Mouse (Mus musculus) limb, embryonic 12.5 days (tissue): ENCODE results near the gene Rarb. TPM values are rescaled to one million over a fixed set of nuclear protein-coding genes. Genes with fewer than 3 reads are reported as not detected.

ENCODE experiments used
- ATAC-seq: fragments of 200-750 bp; cut with Nextera tagmentation; 2 replicates; pipeline ENCODE4 v1.8.0; 2017; ENCODE audit warnings: low read depth, moderate TSS enrichment; ENCODE audit not compliant: insufficient number of reproducible peaks, insufficient read depth, low FRiP score, low TSS enrichment
- H3K27ac ChIP-seq: fragments of 300-500 bp; sonication (generic); 2 replicates; pipeline ENCODE4 v1.5.1; 2016; ENCODE audit warnings: mild to moderate bottlenecking, moderate library complexity
- H3K27me3 ChIP-seq: fragments of 300-500 bp; sonication (generic); 2 replicates; pipeline ENCODE4 v1.6.1; 2016; ENCODE audit warnings: mild to moderate bottlenecking, moderate library complexity
- H3K36me3 ChIP-seq: fragments of 300-500 bp; sonication (generic); 2 replicates; pipeline ENCODE4 v1.6.1; 2016; ENCODE audit warnings: mild to moderate bottlenecking, moderate library complexity
- H3K4me1 ChIP-seq: fragments of 300-500 bp; sonication (generic); replicated peaks from 2 replicates; pipeline ENCODE4 v1.6.1; 2016
- H3K4me2 ChIP-seq: fragments of 300-500 bp; sonication (generic); 2 replicates; pipeline ENCODE4 v1.6.1; 2016; ENCODE audit warnings: mild to moderate bottlenecking, moderate library complexity
- H3K4me3 ChIP-seq: fragments of 300-500 bp; sonication (generic); replicated peaks from 2 replicates; pipeline ENCODE4 v1.5.1; 2016; ENCODE audit warnings: mild to moderate bottlenecking
- H3K9ac ChIP-seq: fragments of 300-500 bp; sonication (generic); replicated peaks from 2 replicates; pipeline ENCODE4 v1.6.1; 2016; ENCODE audit warnings: mild to moderate bottlenecking, moderate library complexity
- H3K9me3 ChIP-seq: fragments of 300-500 bp; sonication (generic); 2 replicates; pipeline ENCODE4 v1.6.1; 2016; ENCODE audit warnings: mild to moderate bottlenecking, moderate library complexity
- WGBS: fragments of 180-500 bp; shearing (Covaris S2); methylation state at CpG from one replicate; pipeline ENCODE4 v1.1.7; 2016; 5-methylcytosine and 5-hydroxymethylcytosine counted together
- polyA plus RNA-seq: library from polyadenylated mRNA; unstranded; fragments of >200 nt; fragmentation: Nextera tagmentation; extraction: Ambion mirVana; gene quantifications from 2 replicates; pipeline ENCODE4 v1.2.1, GENCODE M21; 2016

The Rarb gene
- polyA plus RNA-seq, 1 experiment from 2014 or later: 9.1 TPM

DNA sequence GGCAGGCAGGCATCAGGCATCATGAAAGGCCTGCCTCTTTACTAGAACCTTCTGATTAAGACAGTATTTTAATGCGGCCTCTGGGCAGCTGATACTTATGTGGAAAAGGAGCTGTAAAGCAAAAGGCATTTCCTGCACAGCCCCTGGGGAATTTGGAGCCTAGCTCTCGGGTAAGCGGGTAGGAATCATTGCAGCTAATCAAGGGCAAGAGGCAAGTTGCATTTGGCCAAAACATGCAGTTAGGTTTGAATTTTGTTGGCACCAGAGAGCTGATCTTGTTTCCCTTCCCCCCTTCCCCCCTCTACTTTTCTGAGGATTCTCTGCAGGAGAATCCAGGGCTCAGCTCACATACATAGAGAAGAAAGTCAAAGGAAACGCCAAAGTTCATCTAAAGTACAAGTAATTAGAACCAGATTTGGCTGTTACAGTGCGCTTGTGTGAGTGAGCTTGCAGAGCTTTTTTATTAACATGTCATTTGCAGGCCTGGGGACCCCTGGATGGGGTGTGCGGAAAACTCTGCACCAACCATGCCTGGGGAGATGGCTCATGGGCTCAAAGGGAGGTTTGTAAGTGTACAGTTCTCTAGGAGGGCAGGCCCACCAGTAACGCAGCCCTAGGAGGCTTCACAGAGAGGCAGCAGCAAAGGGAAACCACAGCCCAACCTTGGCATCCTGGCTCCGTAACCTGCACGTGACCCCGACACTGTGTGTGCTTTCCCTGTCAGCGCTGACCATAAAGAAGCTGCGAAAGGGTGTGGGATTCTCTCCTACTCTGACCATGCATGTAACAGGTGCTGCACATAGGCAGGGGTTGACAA lies 264.1 kb downstream of the Rarb start:
- Histone ChIP-seq H3K27ac (peak overlapping the region; percentile 87), H3K4me2 (peak overlapping the region; percentile 44), H3K9me3 (no peaks in the 10 kb centered on the region), H3K36me3 (no peaks in the 10 kb centered on the region), H3K27me3 (peaks cover 7% of the 10 kb centered on the region; the same call in 1 of the 2 replicates), H3K4me1 (peaks cover 49% of the 10 kb centered on the region), H3K4me3 (no peak overlapping the region), H3K9ac (no peak overlapping the region)
- WGBS: 8% methylated on average over 12 of the region's 12 CpGs
- peak; percentile 89 for ATAC-seq

DNA sequence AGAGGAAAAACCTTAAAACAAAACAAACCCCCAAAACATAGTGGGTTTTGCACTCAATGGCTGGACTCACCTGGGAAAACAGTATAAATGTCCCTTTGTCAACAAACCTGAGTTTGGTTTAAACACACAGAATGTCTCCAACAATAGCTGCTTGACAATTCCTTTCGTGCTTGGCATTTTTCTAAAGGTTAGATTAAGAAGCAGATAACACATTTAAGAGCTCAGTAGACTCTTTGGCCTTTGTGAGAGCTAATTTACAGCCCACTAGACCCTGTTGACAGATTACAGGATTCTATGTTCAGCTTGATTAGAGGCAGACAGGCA lies 264.7 kb downstream of the Rarb start:
- Histone ChIP-seq H3K9me3 (no peaks in the 10 kb centered on the region), H3K4me3 (no peak overlapping the region), H3K4me2 (peak overlapping the region; percentile 44), H3K27me3 (peaks cover 7% of the 10 kb centered on the region; the same call in 1 of the 2 replicates), H3K4me1 (peaks cover 49% of the 10 kb centered on the region), H3K27ac (peak overlapping the region; percentile 87), H3K9ac (no peak overlapping the region), H3K36me3 (no peaks in the 10 kb centered on the region)
- ATAC-seq: no peak; the same call in 1 of the 2 replicates
- 10% methylated on average over 1 of the region's 1 CpGs for WGBS

DNA sequence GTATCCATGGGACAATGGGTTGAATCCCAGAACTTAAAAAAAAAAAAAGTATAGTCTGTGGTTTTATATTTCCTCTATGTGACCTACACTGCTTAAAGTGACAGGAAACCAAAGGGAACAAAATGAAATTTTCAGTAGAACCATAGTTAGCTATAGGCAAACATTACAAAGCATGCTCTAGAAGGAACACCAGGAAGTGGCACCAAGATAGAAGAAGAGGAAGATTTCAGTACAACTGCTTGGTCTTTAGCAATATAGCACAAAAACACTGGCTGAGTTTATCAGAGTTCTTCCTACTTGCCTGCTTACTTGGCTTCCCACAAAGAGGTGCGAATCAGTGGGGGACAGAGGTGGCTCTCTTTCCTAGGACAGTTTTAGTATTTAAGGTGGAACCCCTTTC lies 266.7 kb downstream of the Rarb start:
- Histone ChIP-seq H3K9ac (no peak overlapping the region), H3K4me2 (no peak overlapping the region), H3K27ac (no peak overlapping the region), H3K4me1 (peaks cover 45% of the 10 kb centered on the region), H3K36me3 (no peaks in the 10 kb centered on the region), H3K4me3 (no peak overlapping the region), H3K9me3 (no peaks in the 10 kb centered on the region), H3K27me3 (peaks cover 5% of the 10 kb centered on the region; the same call in 1 of the 2 replicates)
- no peak for ATAC-seq
- 71% methylated on average over 1 of the region's 1 CpGs for WGBS

DNA sequence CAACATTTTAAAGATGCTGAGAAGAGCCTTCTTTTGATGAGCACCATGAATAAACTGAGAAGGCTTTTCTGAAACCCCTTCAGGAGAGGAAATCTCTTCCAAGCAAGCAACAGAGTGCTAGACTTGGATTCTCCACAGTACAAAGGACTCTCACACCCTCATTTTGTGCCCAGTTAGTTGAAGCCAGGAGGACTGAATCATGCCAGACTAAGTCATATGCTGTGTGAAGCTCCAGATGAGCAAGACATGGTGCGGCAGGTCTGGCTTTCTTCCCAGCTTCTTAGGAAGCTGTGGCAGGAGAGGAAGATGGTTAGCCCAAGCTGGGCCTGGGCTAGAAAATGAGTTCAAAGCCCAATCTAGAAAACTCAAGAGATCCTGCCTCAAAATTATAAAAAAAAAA lies 267.1 kb downstream of the Rarb start:
- H3K27ac ChIP-seq: no peak overlapping the region
- ATAC-seq: no peak
- no peak overlapping the region for H3K9ac ChIP-seq
- no peaks in the 10 kb centered on the region for H3K36me3 ChIP-seq
- H3K27me3 ChIP-seq: 0 out of 2 replicates have a peak, but pooled peaks cover under 1% of the 10 kb centered on the region
- H3K9me3 ChIP-seq: no peaks in the 10 kb centered on the region
- peaks cover 45% of the 10 kb centered on the region for H3K4me1 ChIP-seq
- 91% methylated on average over 1 of the region's 1 CpGs for WGBS
- H3K4me3 ChIP-seq: no peak overlapping the region
- no peak overlapping the region for H3K4me2 ChIP-seq

DNA sequence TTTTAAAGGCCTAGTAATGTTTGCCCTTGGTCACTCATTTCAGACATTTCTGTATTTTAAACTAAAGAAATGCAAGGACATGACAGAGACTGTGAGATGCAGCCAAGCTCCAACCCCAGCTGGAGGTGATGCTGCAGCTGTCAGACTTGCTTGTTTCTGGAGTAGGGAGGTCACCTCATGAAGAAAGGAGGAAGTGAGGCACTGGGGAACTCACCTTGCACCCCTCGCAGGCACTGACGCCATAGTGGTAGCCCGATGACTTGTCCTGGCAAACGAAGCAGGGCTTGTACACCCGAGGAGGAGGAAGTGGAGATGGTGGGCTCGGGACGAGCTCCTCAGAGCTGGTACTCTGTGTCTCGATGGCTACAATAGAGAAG lies 270.8 kb downstream of the Rarb start:
- WGBS: 87% methylated on average over 8 of the region's 8 CpGs
- no peaks in the 10 kb centered on the region for H3K36me3 ChIP-seq
- no peak overlapping the region for H3K9ac ChIP-seq

DNA sequence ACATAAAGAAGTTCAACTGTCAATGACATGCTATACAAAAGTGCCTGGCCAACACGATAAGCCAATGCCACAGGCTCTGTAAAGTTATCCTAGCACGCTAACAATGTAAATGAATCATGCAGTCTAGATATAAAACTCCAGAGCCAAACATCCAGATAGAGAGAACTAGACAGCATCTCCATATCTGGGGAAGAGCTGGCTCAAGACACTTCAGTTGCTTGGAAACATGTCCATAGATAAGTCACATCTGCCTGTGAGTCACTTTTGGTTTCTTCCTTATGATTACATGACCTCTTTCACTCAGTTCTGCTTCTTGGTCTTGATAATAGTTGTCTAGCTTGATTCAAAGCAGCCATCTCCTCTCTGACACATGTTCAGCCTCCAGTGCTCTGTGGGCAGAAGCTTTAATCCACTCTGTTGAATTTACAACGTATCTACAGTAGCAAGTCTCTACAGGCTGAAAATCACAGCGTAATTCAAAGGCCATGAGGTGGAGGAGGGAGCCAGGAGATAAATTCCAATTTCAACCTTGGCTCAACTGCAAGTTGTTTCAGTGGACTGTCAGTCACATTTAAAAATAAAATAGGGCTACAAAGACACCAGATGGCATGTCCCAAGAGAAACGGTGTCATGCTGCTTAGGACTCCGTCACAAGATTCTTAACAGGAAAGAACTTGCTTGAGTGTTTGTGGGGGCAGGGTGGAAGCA lies 271.3 kb downstream of the Rarb start:
- no peak for ATAC-seq
- H3K4me2 ChIP-seq: no peak overlapping the region
- H3K9ac ChIP-seq: no peak overlapping the region
- no peaks in the 10 kb centered on the region for H3K27me3 ChIP-seq
- 80% methylated on average over 6 of the region's 6 CpGs for WGBS
- H3K27ac ChIP-seq: no peak overlapping the region
- H3K4me3 ChIP-seq: no peak overlapping the region
- H3K4me1 ChIP-seq: peaks cover 10% of the 10 kb centered on the region
- H3K36me3 ChIP-seq: no peaks in the 10 kb centered on the region
- no peaks in the 10 kb centered on the region for H3K9me3 ChIP-seq

More for the DNA sequence above, 270.8 kb downstream of the Rarb start:
- Histone ChIP-seq H3K4me1 (peaks cover 15% of the 10 kb centered on the region), H3K4me2 (no peak overlapping the region), H3K27ac (no peak overlapping the region), H3K27me3 (no peaks in the 10 kb centered on the region), H3K9me3 (no peaks in the 10 kb centered on the region), H3K4me3 (no peak overlapping the region)
- no peak for ATAC-seq

DNA sequence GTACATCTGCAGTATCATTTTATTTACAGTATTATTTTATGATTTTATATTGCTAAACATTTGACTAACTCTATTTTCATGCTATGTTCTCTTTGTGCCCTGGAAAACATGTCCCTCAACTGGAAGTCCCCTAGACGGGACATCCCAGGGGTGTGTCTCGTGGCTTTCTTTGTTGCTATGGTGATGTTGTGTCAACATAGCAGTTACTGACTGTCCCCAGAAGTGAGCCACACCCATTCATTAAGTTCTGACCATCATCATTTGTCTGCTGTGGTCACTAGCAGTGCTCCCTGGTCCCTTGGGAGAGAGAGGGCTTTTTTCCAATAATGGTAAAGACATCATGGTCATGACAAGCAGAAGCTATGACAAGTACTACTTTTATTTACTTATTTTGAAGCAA lies 274.0 kb downstream of the Rarb start:
- no peak for ATAC-seq
- H3K27me3 ChIP-seq: no peaks in the 10 kb centered on the region
- H3K4me2 ChIP-seq: no peak overlapping the region
- no peak overlapping the region for H3K4me3 ChIP-seq
- WGBS: 72% methylated on average over 2 of the region's 2 CpGs
- H3K9me3 ChIP-seq: no peaks in the 10 kb centered on the region
- H3K36me3 ChIP-seq: no peaks in the 10 kb centered on the region
- H3K4me1 ChIP-seq: peaks cover 6% of the 10 kb centered on the region; the same call in 1 of the 2 replicates
- no peak overlapping the region for H3K9ac ChIP-seq
- H3K27ac ChIP-seq: no peak overlapping the region

DNA sequence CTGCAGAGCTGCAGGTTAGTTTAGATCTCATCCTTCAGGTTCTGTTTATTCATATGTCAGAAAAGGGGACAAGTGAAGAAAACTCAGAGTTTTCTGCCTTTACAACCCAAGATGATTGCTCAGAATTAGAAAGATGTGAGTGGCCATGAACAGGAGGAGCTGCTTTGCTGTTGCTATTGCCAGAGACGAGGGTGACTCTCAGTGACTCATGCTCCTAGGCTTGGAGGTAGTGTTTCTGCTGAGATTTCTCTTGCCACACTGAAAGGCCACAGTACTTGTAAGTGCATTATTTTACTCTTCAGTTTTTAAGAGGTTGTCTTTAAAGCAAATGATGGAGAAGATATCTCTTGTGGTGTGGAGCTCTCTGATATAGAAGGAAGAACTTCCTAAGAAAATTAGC lies 277.3 kb downstream of the Rarb start:
- no peak overlapping the region for H3K9ac ChIP-seq
- no peak overlapping the region for H3K4me3 ChIP-seq
- H3K4me1 ChIP-seq: peaks cover 3% of the 10 kb centered on the region; the same call in 1 of the 2 replicates
- no peak overlapping the region for H3K27ac ChIP-seq
- WGBS: 71% methylated on average over 1 of the region's 1 CpGs
- ATAC-seq: no peak
- H3K9me3 ChIP-seq: no peaks in the 10 kb centered on the region
- H3K4me2 ChIP-seq: no peak overlapping the region
- no peaks in the 10 kb centered on the region for H3K27me3 ChIP-seq
- no peaks in the 10 kb centered on the region for H3K36me3 ChIP-seq

DNA sequence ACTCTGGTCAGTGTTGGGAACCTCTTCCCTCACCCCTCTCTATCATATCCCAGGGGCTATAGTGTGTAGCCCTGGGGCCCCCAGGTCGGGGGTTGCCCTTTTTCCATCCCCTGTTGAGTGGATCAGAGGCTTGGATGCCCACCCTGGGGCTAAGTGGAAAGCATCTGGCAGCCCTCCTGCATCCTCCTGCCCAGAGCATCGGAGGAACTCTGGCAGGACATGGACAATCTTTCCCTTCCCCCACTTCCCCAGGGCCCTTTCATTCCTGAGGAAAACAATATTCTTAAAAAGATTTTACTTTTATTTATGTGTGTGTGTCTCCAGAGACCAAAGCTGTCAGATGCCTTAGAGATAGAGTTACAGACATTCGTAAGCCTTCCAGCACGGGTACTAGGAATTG lies 281.5 kb downstream of the Rarb start:
- Histone ChIP-seq H3K9me3 (no peaks in the 10 kb centered on the region), H3K27ac (no peak overlapping the region), H3K4me3 (no peak overlapping the region), H3K36me3 (no peaks in the 10 kb centered on the region), H3K4me1 (peaks cover 3% of the 10 kb centered on the region; the same call in 1 of the 2 replicates), H3K27me3 (no peaks in the 10 kb centered on the region), H3K4me2 (no peak overlapping the region), H3K9ac (no peak overlapping the region)
- 31% methylated on average over 4 of the region's 4 CpGs for WGBS
- ATAC-seq: no peak

DNA sequence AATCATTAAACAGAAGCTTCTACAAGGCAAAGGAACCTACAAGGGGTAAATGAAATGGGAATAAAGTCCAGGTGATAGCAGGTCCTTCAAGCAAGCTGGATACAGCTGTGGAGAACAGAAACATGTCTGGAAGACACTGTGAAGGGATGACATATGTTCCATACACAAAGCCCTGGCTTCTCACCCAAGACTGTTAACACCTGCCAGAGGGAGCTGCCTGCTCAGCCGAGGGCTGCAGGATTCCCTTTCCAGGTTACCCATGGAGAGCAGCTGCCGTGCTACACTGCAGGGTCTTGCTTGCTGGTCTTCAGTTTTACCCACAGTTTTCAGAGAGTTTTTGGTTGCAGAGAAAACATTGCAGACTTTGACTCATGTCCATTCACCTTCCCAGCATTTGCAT lies 290.3 kb downstream of the Rarb start:
- ATAC-seq: no peak
- Histone ChIP-seq H3K4me2 (no peak overlapping the region), H3K4me1 (no peaks in the 10 kb centered on the region; the same call in 1 of the 2 replicates), H3K9ac (no peak overlapping the region), H3K9me3 (no peaks in the 10 kb centered on the region), H3K27me3 (no peaks in the 10 kb centered on the region), H3K36me3 (no peaks in the 10 kb centered on the region), H3K4me3 (no peak overlapping the region), H3K27ac (no peak overlapping the region)
- 54% methylated on average over 2 of the region's 2 CpGs for WGBS

DNA sequence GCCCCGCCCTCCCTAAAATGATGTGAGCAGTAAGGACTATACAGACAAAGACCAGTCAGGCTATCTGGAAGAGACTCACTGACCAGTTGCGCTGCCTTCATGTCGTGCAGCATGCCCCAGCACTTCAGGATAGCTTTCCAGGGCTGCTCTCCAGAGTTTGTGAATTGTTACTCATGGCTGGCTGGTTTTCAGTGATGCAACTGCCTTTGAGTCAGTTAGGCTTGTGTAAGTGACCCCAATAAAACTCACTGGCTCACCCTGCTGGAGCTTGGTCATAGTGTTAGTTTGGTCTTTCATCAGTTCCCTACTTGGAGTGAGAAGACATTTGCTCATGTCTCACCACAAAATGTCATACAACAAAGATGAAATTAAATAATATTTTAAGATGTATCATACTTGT lies 292.8 kb downstream of the Rarb start:
- ATAC-seq: no peak
- Histone ChIP-seq H3K4me1 (peaks cover 9% of the 10 kb centered on the region), H3K9me3 (no peaks in the 10 kb centered on the region), H3K9ac (no peak overlapping the region), H3K27me3 (no peaks in the 10 kb centered on the region), H3K4me2 (no peak overlapping the region), H3K27ac (no peak overlapping the region), H3K36me3 (no peaks in the 10 kb centered on the region), H3K4me3 (no peak overlapping the region)
- 87% methylated on average over 3 of the region's 3 CpGs for WGBS
